Mouse (Mus musculus) embryonic fibroblast, embryonic 13.5 days (primary cell): ENCODE data around the gene Clybl. TPM values are rescaled to one million over a fixed set of nuclear protein-coding genes. Genes with fewer than 3 reads are reported as not detected.

Source experiments
- H3K27ac ChIP-seq: 2 replicates; pipeline ENCODE4 v1.5.1; 2012; ENCODE audit warnings: low read length, control low read depth, inconsistent platforms; ENCODE audit not compliant: insufficient read depth
- H3K4me1 ChIP-seq: 2 replicates; pipeline ENCODE4 v1.6.1; 2011; ENCODE audit warnings: low read length; ENCODE audit not compliant: control insufficient read depth, insufficient read depth
- H3K4me3 ChIP-seq: 2 replicates; pipeline ENCODE4 v1.5.1; 2011; ENCODE audit warnings: mild to moderate bottlenecking, control low read depth, low read length; ENCODE audit not compliant: insufficient read depth
- CTCF ChIP-seq: IDR thresholded peaks from 2 replicates; pipeline ENCODE4 v1.5.1; 2011; ENCODE audit warnings: mild to moderate bottlenecking, control low read depth, low read length, moderate library complexity, borderline replicate concordance; ENCODE audit not compliant: insufficient read depth
- POLR2A ChIP-seq: IDR thresholded peaks from 2 replicates; pipeline ENCODE4 v1.6.1; 2011; ENCODE audit warnings: low read depth, mild to moderate bottlenecking, control low read depth, low read length, moderate library complexity
- polyA plus RNA-seq: library from polyadenylated mRNA; stranded (reverse); fragments of >200 nt; gene quantifications from 2 replicates; pipeline ENCODE4 v1.2.4, GENCODE M21; 2011; ENCODE audit warnings: low read depth; ENCODE audit not compliant: missing spikeins, insufficient read length

The Clybl gene
- polyA plus RNA-seq, 1 experiment: 16.7 TPM

DNA sequence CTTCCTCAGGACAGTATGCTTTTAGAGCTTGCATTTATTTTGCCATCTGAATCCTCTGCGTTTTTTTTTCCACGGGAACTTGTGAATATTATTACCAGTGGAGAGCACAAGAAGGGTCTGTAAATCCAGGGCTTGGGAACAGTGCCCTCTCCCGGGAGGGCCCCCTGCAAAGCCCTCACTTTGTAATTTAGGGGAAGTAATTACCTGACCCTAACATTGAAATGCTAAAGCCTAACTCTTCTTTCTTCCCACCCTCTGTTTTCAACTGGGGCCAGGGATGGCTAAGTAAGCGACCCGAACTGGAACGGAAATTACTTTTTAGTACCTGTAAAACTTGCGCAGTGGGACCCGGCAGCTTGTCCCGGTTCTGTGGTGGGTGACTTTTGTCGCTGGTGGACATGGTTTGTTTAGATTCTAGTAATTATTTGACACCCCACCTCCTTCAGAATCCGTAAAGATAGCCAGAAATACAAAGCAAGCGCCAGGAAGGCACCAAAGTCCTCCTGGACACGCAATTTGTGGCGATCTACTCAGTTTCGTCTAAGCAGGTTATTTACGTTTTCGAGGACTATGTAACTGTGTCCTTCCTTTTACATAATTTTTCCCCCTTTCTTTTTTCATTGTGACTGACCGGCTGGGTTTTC, 224.5 kb downstream of the Clybl start:
- 0 out of 2 replicates have a peak overlapping the region, but pooled peaks have one; percentile 4 for H3K4me3 ChIP-seq
- TF ChIP-seq POLR2A: no peak
- no peak for TF ChIP-seq CTCF
- no peak overlapping the region for H3K27ac ChIP-seq
- H3K4me1 ChIP-seq: no peaks in the 10 kb centered on the region

DNA sequence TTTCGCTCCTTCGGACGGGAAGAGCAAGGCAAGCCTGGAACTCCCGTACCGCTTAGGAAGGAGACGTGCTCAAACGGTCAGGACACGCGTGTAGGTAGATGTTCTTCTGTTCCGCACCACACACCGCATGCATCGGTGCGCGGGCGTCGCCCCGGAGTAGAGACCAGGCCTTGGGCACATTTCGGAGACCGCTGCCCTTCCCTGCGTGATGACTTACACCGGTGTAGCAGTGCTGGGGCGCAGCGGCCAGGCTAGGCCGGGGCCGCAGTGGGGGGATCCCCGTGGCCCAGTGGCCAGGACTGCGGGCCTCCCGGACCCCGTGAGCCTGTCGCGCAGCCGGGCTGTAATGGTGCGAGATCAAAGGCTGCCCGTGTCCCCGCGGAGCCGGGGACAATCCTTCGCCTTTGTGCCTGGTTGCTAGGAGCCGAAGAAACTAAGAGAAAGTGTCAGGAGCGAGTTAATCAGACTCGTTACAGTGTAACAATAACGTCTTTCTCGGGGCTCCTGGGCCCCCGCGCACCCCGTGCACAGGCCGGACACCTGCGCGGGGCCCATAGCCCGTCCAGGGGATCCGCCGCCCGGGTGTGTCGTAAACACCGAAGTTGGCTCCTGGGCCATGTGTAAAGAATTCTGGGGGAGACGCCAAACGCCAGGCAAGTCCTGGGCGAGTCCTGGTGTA, 225.2 kb downstream of the Clybl start:
- Histone ChIP-seq H3K27ac (no peak overlapping the region), H3K4me1 (no peaks in the 10 kb centered on the region), H3K4me3 (0 out of 2 replicates have a peak overlapping the region, but pooled peaks have one; percentile 4)
- TF ChIP-seq CTCF (no peak), POLR2A (no peak)

DNA sequence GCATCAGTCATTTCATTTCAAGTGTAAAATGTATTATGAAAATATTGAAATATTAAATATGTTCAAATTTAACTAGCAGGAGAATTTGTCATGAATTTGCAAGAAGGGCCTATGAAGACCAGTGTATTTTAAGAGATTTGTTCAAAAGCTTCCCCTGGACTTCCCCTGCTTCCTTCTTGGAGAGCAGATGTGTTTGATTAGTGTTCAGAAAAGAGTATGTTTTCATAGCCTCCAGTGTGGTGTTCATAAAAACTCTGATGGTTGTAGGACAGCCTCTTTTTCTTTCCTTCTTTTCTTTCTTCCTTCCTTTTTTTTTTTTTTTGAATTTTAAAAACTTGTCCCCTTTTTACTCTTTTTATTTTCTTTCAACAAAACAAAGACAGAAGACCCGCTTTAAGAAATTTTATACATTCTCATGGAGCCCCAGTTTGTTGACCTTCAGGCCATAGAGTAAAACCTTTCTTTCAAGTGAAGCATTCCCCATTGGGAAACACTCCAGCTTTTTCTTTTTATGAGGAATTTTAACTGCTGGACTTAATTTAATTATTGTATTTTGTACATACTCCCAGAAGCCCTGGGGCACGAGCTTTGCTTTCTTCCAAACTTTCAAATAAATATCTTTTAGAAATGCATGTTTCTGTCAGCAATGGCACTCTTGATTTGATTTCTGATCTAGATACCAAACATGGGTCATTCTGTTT, 231.5 kb downstream of the Clybl start:
- H3K27ac ChIP-seq: no peak overlapping the region
- no peak for TF ChIP-seq POLR2A
- TF ChIP-seq CTCF: no peak

DNA sequence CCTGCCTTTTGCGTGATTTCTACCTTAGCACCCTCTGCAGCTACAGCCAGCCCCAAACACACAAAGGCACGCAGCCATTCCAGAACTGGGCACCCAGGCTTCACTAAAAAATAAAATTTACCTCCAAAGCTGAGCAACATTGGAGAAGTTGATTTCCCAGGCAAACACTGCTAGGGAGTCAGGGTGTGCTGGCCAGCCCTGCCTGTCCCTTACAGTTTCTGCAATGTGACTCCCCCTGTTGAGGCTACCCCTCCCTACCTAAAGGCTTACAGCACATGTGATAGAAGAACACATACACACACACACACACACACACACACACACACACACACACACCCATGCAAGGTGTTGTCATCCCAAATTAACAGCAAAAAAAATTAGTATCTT, 232.0 kb downstream of the Clybl start:
- no peak for TF ChIP-seq CTCF
- TF ChIP-seq POLR2A: no peak
- Histone ChIP-seq H3K4me1 (no peaks in the 10 kb centered on the region), H3K27ac (no peak overlapping the region), H3K4me3 (no peak overlapping the region)

More for the DNA sequence above, 231.5 kb downstream of the Clybl start:
- H3K4me3 ChIP-seq: no peak overlapping the region
- H3K4me1 ChIP-seq: no peaks in the 10 kb centered on the region

DNA sequence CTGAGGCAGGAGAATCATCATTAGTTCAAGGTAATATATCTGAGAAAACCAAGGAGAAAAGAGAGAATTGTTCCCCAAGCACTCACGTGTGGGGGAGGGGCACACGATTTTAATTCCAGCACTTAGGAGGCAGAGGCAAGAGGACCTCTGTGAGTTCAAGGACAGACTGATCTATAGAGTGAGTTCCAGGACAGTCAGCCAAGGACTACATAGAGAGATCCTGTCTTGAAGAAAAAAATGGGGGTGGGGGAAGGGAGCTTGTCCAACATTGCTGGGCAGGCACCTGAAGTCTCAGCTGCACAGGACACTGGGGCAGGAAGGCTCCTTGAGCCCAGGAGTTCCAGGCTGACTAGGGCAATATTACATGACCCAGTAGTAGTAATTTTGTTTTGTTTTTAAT, 233.3 kb downstream of the Clybl start:
- H3K4me1 ChIP-seq: no peaks in the 10 kb centered on the region
- TF ChIP-seq CTCF: no peak
- no peak for TF ChIP-seq POLR2A
- H3K27ac ChIP-seq: no peak overlapping the region
- no peak overlapping the region for H3K4me3 ChIP-seq

DNA sequence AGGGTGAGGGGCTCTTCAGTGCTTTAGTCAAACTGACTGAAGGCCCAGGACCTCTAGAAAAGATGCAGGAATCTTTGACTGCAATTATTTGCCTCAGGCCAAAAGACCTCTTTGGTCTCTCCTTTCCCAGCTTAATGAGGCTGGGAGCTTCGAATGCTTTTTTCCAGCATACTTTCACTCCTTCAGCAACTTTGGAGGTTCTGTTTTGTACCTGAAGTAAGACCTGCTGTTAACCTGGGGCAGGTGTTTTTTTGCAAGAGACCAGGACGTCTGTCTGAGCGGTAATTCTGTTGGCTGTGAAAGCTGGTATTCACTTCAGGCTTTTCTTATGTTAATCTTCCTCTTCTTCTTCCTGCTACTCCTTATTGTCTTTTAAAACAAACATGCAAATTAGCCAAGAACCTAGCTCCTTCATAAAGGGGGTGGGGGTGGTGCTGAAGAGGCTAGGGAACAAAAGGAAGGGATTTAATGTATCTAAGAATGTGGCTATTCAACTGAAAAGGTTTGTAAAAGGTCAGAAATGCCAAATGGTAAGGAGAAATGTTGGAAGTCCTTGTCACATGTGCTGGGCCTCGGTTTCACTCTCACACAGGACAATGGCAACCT, 234.8 kb downstream of the Clybl start:
- Histone ChIP-seq H3K4me1 (no peaks in the 10 kb centered on the region), H3K4me3 (no peak overlapping the region), H3K27ac (no peak overlapping the region)
- TF ChIP-seq POLR2A (no peak), CTCF (no peak)

DNA sequence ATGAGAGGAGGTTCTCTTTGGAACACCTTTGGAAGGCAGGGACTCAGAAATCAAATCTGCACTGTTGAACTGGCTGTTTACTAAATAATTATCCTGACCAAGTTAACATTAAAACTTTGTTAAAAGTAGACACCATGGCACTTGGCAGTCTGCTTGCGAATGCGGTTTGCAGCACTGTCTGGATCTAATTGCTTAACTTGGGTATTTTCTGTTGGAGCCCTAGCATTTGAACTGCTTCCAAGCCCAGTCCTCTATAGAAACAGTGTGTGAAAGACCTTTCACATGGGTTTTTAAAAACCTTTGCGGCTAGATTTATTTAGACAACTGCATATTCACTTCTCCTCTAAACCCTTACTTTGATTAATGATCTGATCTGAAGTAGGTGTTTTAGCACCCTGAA, 242.9 kb downstream of the Clybl start:
- Histone ChIP-seq H3K4me3 (no peak overlapping the region), H3K27ac (no peak overlapping the region), H3K4me1 (no peaks in the 10 kb centered on the region)
- TF ChIP-seq CTCF (no peak), POLR2A (no peak)

DNA sequence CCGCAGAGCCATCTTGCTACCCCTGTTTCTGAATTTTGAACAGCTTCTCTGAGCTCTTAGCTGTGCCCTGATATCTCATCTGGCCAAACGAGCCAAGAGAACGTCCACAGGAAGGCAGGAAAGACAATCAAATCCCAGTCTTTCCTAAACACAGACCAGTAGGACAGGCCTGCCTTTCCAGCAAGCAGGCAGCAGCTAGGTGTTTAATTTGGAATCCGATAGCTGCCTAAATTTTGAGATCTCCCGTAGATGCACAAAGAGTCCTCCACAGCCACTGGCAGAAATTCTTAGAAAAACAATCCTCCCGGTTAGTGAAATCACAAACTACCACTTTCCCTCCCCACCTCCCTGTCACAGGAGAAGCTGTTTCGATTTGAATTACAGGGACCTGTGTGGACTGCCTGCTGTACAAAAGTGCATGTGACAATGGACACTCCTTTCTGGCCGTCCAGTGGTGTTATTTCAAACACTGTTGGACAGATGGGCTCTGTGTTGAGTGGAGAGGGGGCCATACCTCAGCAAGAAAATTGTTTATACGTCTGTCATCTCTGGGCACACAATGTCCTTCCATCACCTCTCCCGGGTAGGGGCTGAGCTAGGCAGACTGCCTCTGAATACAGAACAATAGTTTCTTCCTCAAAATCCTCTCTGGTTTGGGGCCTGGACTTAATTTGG, 245.2 kb downstream of the Clybl start:
- Histone ChIP-seq H3K4me3 (no peak overlapping the region), H3K27ac (no peak overlapping the region), H3K4me1 (no peaks in the 10 kb centered on the region)
- TF ChIP-seq CTCF: no peak

DNA sequence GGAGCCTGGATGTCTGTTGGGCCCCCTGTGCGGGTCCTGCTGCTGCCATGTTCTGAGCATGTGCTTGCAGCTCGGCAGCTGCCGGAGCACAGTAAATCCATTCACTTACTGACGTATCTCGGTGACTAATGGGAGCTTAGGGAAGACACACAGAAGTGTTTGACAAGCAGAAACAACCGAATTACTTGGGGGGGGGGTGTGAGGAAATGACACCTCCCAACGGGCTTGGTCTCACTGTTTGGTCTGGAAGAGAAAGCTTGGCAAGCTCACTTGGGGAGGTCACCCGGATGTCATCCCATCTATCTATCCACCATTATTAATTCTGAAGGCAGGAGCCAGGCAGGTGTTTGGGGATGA, 245.7 kb downstream of the Clybl start:
- Histone ChIP-seq H3K27ac (no peak overlapping the region), H3K4me3 (no peak overlapping the region), H3K4me1 (no peaks in the 10 kb centered on the region)
- no peak for TF ChIP-seq CTCF
- TF ChIP-seq POLR2A: no peak
